Mouse (Mus musculus): Measurements from ENCODE around the gene Rep15. TPM values are rescaled to one million over a fixed set of nuclear protein-coding genes. Genes with fewer than 3 reads are reported as not detected.

Rep15 gene
- total RNA-seq, 4 experiments from 2014 or later: 0.92 to 1.5 (median 1.2) TPM

Other genes starting within 250 kb of the Rep15 start
- gene Arntl2, start 236.5 kb upstream of the Rep15 start, total RNA-seq (2022): 1 to 10 TPM in 3 of 4 experiments, under 1 TPM in 1; 0.55 to 1.7 (median 1.5) TPM
- 1 to 10 TPM in 3 of 4 experiments, under 1 TPM in 1; 0.90 to 3.8 (median 2.7) TPM for gene Smco2, start 182.5 kb upstream of the Rep15 start, total RNA-seq (2022)
- 100 to 1,000 TPM; 101 to 127 (median 122) TPM for gene Ppfibp1, start 144.1 kb upstream of the Rep15 start, total RNA-seq (2022)
- gene 1700034J05Rik, start 78.2 kb upstream of the Rep15 start, total RNA-seq (2022): not detected
- gene Mrps35, start 10.2 kb downstream of the Rep15 start, total RNA-seq (2022): 100 to 1,000 TPM; 166 to 193 (median 175) TPM
- not detected for gene Mansc4, start 54.4 kb downstream of the Rep15 start, total RNA-seq (2022)
- gene Klhl42, start 58.8 kb downstream of the Rep15 start, total RNA-seq (2022): 1 to 10 TPM; 4.4 to 5.1 (median 4.9) TPM
- gene Pthlh, start 231.6 kb downstream of the Rep15 start, total RNA-seq (2022): 1 to 10 TPM in 3 of 4 experiments, under 1 TPM in 1; 0.94 to 1.7 (median 1.4) TPM

All from heart, adult 8-10 months (tissue).